Mouse (Mus musculus): ENCODE measurements around the gene Slc25a44.

GRCm38 (mm10) chr3:88470943-88471479, 46.1 kb upstream of the Slc25a44 start:
- TF ChIP-seq ZC3H11A (IDR thresholded peaks at IDR 0.05; ENCODE audit: borderline replicate concordance, low read depth, low read length) (no peak), MAFK (IDR thresholded peaks at IDR 0.05; ENCODE audit: insufficient read depth, low read depth, low read length) (no peak), ZNF384 (IDR thresholded peaks at IDR 0.05; ENCODE audit: low read depth, low read length) (no peak)

All from ES-E14 (cell line).